Mouse (Mus musculus) mouse embryonic stem cell (cell line): ENCODE measurements around the gene Fgfr2.

Experiments used
- in situ Hi-C, 2 experiments: fragments of 300-500 bp; cut with MboI; formaldehyde crosslinking; loops; 1 replicate in 1 of 2; 3 replicates in 1 of 2; pipeline ENCODE4 v1.14.3; 2019 to 2020; ENCODE audit warnings: low sequenced_read_pairs in 2 of 2, low pct_unique_long_range_greater_than_20kb in 1 of 2, mixed read lengths in 1 of 2; ENCODE audit not compliant: unreplicated experiment in 1 of 2

Fgfr2 gene

DNA sequence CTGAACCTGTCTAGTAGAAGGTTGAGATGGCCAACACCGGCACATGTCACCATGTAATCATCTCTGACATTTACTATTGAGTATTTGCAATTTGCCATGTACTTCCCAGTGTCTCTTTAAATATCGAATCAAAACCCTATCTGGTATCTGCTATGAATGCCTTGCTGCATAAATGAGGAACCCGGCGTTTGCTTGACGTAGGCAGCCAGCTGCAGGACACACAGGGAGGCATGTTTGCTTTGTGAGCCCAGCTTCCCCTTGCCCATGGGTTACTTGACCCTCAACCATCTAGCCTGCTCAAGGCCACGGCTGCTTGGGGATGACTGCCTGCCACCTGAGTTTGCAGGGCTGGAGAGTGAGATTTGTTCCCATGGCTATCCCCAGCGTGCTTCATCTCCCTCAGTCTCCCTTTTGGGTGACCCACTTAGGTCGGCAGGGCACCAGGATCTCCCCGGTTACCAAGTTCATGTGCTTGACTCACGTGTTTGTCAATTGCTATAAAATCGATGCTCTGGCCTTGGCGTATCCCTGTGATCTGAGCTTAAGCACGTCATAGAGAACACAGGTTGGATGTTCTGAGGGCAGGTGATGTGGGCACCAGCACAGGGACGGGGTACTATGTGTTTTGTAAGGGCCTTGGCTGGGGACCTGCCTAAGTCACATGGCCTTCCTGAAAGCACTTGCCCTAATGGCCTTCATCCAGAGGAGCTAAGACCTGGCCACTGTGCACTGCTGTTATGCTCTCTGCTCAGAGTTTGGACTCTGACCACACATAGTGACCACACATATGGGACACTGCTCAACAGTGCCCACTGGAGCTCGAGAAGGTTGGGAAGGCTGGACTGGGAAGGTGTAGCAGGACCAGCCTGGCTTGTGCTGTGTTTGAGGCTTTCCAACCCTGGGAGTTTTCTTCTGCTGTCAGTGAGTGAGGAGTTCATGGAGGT, 502.9 kb downstream of the Fgfr2 start:
- in situ Hi-C loops: no loop called here

DNA sequence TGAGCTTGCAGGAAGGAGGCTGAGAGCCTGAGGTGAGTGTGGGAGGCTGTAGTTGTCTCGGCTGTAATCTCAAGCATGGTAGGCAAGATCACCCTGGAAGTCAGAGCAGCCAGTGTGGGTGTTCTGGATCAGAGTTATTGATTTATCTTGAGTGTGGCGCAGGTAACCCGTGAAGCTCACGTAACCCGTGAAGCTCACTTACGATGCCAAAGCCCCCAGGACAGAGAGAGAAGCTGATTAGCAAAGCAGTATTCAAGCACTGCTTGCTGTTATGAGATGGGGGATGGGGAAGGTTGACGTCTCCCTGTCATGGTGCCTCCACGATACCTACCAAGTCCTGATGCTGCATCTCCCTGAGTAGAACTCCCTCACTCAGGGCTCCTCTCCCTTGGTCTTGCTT, 503.6 kb downstream of the Fgfr2 start:
- in situ Hi-C loops: no loop called here

DNA sequence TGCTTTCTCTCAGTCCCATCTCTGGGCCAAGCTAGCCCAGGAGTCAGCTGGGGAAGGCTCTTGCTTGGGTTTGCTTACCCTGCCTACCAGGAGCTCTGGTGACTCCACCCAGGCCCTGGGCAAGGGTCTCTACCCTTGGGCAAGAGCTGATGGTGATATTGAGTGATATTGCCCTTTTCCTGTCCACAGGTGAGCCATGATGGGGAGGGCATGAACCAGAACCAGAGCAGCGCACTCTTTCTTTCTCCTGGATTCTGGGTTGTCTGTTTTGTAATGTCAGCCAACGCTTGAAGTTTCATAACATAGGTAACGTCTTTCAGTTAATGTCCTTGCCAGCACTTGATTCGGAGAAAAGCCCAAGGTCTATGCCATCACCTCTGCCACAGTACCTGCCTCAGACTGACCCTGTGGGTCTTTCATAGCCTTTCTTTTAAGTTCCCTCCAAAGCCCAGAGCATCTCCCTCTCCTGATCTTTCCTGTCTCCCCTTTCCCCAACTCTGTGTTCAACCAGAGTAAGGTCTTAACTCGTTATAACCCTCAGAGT, 506.1 kb downstream of the Fgfr2 start:
- in situ Hi-C loops: no loop called here

DNA sequence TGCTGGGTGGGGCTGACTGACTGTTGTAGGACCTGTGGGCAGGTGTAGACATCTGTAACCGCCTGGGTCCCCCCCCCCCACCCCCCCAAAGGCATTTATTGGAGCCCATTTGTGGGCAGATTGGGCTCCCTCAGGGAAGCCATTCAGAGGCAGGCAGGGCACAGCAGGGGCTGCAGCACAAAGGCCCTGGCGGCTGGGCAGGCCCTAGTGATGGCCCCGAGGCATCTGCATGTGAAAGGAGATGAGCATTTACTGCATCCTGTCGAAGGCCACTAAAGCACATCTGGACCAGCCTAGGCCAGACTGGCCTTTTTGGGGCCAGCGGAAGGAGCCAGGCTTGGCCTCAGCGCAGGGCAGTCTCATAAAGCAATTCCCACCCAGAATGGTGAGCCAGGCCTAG, 506.8 kb downstream of the Fgfr2 start:
- in situ Hi-C loops: no loop called here

DNA sequence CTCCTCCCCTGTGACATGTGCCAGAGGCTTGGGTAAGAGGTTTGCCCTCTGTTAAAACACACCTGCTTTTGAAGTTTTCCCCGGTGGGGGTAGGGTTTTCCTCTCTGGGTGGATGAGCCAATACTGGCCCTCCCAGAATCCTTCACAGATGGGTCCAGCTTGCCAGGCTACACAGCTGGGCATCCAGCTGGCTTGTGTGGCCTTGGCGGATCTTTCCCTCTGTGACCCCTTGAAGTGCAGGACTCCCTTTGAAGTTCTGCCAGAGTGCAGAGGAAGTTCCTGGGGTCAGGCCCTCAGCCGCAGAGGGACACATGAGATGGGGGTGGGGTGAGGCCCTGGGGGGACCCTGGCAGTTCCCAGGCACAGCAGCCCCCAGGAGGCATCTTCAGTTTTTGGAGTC, 507.8 kb downstream of the Fgfr2 start:
- in situ Hi-C loops: no loop called here

DNA sequence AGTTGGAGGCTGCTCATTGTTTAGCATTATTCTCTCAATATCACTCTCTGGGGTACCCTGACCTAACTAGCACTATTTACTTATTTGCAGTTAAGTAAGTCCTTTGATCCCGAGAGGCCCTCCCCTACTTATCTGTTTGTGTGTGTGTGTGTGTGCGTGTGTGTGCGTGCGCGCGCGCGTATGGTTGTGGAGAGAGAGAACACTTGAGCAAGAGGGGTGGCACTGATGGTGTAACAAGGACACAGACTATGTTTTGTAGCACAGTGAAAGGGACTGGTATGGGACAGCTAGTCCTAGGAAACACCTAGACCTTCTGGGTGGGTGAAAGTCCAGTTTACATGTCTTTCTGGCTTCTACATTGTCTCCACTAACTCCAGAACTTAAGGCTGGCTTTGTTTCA, 511.6 kb downstream of the Fgfr2 start:
- in situ Hi-C loops: no loop called here

DNA sequence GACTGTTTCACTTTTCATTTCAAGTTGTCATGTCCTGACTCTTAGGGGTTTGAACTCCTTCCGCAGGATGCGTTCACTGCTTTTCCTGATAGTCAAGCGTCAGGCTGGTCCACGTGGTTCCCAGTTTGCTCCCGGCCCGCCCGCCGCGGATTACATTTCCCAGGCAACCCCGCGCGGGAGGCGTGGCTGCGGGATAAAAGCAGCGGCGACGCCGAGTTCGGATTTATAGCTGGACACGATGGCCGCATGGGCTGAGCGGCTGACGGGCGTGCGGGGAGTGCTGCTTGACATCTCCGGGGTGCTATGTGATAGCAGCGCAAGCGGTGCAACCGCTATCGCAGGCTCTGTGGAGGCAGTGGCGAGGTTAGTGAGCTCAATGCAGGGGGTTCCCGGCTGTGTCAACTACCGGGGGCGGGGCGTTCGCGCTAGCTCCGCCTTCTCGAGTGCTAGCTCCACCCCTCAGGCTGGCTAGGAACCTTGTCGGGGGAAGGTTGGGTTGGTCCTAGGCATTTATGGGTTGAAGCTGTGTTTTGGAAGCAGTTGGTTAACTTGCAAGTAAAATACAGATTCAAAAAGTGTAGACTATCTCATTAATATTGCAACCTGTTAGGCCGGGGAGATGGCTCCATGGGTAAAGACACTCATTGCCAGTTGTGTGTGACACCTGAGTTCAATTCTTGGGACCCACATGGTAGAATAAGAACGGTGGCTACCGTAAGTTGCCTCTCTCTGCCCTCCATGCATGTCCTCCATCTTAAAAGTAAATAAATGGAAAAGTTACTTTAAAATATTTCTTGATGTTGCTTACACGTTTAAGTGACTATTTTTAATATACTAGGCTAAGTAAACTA, 512.5 kb downstream of the Fgfr2 start, which contains the start of gene Lhpp:
Lhpp (plus strand) TSS at position 171 of the 851 bp plus-strand sequence.
- in situ Hi-C loops: no loop called here

DNA sequence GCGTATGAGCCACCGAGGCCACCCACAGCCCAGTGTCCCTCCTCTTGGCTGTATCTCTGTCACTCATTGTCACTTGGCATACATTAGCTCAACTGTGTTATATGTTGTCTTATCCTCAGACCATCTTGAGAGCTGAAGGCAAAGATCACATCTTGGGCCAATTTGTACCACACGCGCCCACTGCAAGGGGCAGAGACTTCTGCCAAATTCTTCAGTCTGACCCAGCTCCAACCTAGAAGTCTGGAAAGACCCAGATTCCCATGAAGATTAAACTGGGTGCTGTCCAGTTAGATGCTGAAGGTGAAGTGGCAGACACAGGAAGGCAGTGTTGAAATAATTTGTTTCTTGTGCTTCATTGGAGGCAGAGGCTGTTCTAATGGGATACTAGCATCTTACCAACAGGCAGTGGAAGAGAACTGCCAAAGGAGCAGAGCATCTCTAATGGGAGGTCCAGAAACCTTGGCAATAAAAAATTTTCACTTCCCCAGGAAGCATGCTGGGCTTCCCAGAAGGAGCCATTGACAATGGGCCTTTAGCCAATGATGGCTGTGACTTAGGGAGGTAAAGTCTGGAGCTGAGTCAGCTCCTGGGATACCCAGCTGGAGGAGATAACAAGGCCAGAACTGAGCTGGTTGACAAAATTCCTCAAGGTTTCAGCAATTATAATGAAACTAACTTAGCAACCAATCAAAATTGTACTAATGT, 514.7 kb downstream of the Fgfr2 start:
- in situ Hi-C loops: loop anchor here in 1 of 2 experiments (10.0 kb wide), 1 partner anchor 1054 kb away; no protein-coding TSS in a partner anchor

DNA sequence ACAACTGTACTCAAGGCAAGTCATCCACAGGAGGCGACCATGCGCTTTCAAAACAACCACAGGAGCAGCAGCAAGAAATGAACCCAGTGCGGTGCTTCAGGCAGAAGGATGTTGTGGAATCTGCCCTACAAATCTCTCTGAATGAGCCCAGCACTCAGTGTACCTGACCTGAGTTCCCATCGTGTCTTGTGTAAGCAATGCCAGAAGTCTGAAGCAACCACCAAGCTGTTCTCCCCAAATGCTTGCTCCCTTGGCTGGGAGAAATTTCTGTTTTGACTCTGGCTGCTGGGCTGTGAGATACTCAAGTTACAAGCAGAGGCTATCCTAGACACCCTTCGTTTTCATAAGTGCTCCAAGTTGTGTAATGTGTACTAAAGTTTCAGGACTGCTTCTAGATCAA, 517.5 kb downstream of the Fgfr2 start:
- in situ Hi-C loops: loop anchor here in 1 of 2 experiments (10.0 kb wide), 1 partner anchor 1051 kb away; no protein-coding TSS in a partner anchor

DNA sequence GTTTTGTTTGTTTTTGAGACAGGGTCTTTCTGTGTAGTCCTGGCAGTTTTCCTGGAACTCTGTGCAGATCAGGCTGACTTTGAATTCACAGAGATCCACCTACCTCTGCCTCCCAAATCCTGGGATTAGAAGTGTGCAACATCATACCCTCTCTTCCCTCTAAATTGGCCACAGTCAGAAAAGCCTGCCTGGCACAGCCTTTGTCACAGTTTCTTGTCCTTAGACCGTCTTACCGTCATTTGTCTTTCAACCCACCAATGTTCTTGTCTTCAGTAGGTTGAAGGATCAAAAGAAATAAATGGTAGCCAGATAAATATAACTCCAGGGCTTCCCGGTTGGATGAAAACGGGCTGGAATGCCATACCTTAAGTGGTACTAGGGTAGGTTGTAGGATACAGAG, 518.4 kb downstream of the Fgfr2 start:
- in situ Hi-C loops: loop anchor here in 1 of 2 experiments (10.0 kb wide), 1 partner anchor 1050 kb away; no protein-coding TSS in a partner anchor

DNA sequence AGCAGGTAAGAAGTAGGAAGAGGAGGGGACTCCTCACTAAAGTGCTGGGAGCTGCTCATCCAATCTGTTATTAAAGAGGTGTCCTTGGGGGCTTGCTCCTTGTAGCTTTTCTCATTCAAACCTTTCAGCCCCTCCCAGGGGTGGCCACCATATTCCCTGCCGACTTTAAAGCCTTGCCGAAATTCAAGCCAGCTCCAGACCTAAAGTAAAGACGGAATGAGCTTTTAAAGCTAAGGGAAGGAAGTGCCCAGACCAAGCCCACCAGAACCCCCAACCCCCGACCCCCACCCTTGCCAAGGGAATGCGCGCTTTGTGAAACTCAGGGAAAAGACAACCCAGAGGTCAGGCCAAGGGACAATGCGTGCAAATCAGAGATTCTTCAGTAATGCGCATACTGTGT, 522.2 kb downstream of the Fgfr2 start:
- in situ Hi-C loops: loop anchor here in 1 of 2 experiments (10.0 kb wide), 1 partner anchor 1046 kb away; no protein-coding TSS in a partner anchor

DNA sequence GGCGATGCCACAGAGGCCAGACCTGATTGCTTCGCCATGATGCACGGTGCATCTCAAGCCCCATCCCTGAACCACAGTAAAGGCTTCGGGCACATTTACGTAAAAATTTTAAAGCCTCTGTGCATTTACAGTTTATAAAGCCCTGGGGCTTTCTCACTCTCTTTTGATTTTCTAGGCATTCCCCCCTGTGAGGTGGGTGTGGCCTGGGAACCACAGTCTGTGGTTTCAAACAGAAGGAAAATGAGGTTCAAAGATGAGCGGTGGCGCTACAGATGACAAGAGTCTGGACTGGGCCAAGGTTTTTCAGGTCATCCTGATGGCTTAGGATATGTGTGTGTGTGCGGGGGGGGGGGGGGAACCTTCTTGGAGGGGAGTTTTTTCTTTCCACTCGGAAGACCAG, 523.1 kb downstream of the Fgfr2 start:
- in situ Hi-C loops: loop anchor here in 1 of 2 experiments (10.0 kb wide), 1 partner anchor 1045 kb away; no protein-coding TSS in a partner anchor

DNA sequence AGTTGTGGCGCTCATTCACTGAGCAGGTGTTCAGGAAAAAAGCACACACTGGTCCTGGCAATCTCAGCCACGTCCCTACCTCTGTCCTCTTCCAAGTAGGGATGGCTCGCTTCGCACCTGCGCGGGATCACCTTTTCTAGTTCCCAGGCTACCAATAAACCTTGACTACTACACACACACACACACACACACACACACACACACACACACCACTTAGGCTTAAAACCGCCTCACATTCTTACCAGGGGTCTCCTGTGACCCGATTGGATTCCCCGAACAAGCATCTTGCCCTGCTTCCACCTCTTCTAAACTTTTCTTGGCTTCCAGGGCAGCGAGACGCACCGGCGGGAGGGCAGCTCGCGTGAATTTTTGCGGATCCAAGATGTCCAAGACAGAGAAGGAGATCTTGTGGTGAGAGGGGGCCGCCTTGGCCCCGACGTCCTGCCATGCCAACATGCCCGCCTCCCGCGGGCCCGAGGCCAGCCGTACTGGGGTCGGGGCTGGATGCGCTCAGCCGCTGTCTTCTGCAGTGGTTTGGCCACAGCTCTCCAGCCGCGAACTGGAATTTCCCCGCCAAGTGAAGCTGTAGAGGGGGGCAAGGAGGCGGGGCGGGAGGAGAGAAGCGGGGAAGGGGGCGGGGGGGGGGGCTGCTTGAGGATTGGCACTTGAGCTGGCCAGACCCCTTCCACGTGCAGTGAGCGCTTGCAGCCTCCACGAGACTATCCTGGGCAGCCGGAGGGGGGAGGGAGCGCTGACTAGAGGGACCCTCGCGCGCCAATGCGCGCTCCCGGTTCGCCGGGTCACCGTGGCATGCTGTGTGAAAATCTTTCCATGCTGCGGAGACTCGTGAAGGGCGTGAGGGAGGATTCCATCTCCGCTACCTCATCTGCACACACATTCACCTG, 523.8 kb downstream of the Fgfr2 start, which contains the start of gene Nkx1-2:
Nkx1-2 (minus strand) TSS at position 567 of the 905 bp plus-strand sequence.
- in situ Hi-C loops: no loop called here

DNA sequence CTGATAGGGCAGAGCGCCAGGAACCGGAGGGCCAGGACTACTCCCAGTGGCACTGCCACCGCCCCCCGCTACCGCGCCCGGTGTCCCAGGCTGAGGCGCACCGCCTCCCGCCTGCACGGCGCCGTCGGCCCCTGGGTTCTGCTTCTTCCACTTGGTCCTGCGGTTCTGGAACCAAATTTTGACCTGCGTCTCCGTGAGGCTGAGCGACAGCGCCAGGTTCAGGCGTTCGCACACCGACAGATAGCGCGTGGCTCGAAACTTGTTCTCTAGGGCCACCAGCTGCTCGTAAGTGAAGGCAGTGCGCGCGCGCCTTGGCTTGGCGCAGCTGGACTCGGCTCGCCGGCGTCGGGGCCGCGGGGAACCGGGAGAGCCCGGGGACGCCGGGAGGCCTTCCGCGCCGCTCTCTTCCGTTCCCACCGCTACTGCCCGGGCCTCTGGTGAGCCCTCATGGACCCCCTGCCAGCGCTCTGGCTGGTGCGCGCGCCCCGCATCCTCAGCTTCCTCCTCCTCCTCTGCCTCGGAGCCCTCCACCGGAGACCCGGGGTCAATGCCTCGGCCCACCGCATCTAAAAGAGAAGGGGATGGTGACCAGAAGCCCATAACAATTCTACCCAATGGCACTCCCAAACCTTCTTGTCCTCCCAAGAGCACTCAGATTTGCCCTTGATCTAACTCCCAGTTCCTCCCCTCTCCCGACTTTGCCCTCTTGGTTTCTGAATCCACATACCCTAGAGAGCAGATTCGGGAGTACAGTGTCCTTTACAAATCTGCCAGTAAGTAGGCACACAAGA, 525.7 kb downstream of the Fgfr2 start:
- in situ Hi-C loops: no loop called here

DNA sequence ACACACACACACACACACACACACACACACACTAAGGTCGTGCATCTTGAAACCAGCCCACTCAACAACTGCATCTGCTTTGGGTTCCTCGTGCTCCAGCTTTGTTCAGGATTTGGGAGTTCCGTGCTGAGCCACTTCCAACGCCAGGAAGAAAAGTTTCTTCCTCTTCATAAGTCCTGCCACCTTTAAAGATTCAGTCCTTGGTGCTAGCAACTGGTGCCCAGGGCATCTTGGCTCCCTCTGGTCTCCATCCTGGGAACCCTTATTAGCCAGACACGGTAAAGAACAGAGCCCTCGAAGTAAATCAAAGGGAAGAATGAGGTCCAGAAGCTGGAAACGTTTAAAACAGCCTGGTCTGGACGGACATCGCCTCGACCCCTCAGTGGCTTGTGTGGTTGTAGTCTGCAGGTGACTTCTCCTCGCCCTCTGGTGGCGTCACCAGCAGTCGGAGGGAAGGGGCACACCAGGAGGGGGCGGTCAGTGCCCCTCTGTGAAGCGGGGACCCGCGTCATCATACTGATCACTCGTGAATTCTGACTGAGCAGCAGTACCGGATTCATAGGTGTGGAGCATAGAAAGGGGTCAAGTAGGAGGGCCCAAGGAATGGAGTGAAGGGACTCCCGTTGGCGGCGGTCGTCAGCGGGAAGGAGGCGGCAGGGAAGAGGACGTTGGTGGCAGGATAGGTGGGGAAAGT, 526.4 kb downstream of the Fgfr2 start:
- in situ Hi-C loops: no loop called here

DNA sequence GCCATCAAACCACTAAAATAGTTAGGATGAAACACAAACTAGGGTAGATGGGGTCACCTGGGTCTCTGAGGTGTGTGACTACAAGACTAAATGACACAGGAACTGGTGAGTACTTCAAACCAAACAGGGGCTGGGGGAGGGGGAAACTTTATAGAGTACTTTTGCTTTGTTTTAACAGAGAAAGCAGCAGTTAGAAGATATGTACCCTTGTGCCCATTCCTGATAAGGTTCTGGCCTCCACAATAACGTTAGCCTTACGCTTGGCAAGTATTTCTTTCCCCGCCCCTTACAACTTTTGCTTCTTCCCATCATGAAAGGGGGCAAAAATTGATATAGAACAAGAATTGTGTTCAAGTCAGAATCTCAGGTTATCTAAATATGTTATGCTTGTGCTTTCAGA, 527.4 kb downstream of the Fgfr2 start:
- in situ Hi-C loops: no loop called here
